Mouse (Mus musculus): ENCODE data around the gene 1110012L19Rik.
"Not testable (repeated sequence)": the region's sequence is repeated elsewhere in the genome, so short reads cannot be mapped to it uniquely, and the experiment has no call there.

1110012L19Rik gene

DNA sequence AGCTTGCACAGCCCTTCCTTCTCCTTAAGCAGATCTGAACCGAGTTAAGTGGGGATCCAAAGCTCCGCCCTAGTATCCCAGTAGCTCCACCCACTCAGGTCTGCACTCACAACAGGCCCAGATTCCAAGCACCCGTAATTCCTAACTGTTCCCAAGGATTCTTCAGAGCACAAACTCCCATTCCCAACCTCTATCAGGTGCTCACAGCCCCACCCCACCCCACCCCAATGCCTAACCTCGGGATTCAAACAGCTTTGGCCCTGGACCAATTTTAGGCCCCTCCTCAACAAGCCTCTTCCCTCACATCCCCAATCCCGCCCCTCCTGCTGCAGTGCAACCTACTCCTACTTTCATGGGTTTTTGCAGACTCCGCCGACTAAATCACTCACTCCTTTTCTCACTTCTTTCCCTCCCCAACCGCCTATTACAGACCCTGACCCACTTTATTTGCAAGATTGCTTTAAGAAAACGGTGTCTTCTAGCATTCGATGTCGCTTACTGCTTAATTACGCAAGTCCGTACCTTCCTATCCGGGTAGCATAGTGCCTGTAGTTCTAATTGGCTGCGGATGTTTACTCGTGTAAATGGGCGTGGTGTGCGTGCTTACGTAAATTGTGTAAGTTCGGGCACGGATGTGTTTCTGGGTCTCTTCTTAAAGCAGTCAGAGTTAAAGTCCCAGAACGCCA, at the start of gene 1110012L19Rik:
TSS of gene 1110012L19Rik (plus strand) at position 602 of the 686 bp plus-strand sequence.
- DNase-seq, result peak; percentile 24

DNA sequence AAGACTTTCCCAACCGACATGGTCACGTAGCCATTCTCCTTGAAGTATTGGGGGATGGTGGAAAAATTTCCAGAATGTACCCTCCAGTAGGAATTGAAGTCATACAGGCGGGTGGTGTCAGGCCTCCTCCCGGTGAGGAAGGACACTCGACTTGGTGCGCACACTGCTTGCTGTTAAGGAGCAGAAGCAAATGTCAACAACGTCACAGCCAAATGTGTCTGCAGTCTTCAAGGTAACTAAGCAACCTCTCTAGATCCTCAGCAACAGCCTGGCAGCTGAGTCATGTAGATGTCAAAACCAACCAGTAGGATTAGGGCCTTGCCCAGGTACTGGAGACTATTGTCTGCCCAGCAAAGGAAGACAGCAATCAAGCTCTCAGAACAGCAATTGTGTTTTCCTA, 22.7 kb upstream of the 1110012L19Rik start:
- DNase-seq, result no peak

DNA sequence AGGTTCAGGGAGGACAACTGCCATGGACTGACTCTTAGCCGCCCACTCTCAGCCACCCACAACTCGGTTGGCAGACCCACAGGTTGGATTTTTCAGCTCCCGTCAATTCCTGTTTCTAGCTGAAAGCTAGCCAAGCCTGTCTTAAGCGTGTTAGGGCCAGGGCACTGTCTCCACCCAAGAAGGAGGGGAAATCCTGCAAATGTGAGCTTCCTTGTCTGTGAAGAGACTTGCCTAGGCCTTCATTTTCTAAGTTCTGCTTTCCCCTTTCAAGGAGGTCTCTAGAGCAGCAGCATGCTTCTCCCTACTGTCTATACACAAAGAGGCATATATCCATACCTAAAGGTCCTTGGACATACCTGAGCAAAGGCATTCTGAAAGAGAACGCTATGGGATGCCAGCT, 22.2 kb upstream of the 1110012L19Rik start:
- DNase-seq, result no peak

DNA sequence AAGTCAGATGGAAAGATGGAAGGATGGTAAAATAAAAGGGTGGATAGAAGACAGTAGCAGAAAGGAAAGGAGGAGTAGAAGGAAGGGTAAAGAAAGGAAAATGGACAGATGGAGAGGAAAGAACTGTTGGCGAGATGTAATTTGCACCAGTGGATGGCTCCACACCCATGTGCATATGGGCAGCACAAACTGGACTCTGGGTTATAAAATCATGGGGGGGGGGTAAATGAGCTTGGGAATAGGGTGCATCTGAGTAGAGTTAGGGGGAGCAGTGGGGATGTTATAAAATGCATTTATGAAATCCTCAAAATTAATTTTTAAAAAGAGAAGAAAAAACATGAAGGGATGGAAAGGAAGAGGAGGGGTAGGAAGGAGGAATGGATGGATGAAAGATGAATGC, 21.5 kb upstream of the 1110012L19Rik start:
- no peak for DNase-seq

DNA sequence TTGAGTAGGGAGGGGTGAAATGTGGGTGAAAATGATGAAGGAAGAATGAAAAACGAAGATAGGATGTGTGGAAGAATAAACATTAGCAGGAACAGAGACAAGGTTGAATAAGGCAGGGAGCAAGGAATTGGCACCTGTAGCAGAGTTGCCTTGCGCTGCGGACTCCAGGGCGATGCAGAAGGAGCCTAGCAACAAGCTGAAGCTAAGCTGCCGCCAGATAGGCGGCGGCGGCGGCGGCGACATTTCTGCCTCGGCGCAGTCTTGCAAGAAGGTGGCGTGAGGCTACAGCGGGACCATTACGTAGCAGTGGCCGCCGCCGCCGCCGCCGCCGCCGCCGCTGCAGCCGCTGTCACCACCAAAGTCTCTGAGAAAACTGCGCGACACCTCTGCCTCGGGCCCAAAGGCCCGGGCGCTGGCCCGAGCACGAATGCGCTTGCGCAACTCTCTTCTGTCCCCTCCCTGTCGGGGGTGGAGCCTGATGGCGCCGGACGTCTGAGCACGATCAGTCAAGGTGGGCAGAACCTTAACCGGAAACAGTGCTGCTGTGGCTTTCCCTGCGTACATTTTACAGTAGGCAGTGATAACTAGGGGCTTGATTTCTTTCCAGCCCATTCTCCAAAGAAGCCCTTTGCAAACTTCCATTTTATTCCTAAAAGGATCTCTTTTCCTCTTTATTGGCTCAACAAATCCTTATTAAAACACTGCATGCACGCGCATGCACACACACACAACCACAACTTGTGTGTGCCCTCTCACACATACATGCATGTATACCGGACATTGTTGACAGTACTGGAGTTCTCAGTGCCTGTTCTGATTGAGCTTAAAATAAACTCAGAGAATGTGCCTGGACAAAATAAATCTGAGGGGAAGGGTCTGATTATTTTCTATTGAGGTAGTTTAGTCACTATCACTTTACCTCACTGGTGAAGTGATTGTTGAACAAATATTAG, 20.7 kb upstream of the 1110012L19Rik start, which contains the start of gene Ids:
TSS of gene Ids (minus strand) at position 424 of the 953 bp plus-strand sequence.
- peak; percentile 74 for DNase-seq

DNA sequence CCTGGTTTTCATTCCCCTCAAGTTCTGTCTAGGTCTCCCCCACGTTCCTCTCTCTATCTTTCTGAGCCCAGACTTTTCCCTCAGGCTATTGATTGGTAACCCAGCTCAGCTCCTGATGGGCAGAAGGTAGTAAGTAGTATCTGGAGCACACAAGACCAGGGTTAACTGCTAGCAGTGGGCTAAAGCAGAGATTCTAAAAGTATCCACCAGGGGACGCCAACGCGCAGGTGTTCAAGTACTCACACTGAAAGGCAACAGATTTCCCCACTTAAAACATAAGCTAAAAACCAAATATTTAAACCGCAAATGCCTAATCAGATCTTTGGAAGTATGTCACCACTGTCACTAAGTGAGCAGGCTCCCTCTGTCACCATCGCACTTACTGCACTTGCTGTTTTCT, 15.9 kb upstream of the 1110012L19Rik start:
- DNase-seq, result not testable (repeated sequence)

DNA sequence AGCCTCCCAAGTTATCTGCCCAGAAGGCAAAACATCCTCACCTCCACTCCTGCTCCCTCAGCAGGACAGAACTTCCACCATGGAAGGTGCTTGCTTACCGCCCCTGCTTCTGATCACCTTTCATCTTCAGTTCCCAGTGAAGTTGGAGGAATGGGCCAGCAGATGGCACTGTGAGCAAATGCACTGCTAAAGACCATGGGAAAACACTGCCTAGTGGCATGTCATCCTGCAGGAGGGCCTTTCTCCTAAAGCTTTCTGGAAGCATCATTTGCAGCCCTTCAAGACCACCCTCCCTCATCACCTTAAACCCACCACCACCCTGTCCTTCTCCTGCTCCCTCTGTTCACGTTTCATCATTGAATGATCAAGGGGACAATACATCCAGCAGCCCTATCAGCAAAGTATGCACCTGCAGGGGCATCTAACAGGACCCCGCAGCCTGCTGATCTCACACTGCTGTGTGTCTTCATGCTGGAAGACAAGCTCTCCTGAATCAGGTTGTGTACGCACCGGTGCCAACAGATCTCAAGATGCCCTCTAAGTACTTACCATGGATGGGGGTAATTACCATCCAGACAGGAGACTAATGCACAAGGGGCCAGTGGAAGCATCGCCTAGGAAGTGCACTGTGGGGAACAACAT, 11.1 kb upstream of the 1110012L19Rik start:
- not testable (repeated sequence) for DNase-seq

DNA sequence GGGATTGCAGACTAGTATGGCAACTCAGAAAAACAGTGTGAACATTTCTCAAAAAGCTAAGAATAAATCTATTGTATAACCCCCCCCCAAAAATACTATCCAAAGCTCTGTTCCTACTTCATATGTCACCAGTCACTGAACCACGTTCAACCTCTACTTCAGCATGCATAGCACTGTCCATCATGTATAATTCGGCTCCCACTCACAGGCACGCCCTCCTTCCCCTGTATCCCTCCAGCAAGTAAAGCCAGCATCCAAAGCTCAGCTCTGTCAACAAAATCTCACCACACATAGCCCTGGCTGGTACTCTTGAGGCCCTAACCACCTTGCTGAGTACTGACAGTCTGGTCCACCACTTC, 781 bp upstream of the 1110012L19Rik start:
- DNase-seq, result no peak

DNA sequence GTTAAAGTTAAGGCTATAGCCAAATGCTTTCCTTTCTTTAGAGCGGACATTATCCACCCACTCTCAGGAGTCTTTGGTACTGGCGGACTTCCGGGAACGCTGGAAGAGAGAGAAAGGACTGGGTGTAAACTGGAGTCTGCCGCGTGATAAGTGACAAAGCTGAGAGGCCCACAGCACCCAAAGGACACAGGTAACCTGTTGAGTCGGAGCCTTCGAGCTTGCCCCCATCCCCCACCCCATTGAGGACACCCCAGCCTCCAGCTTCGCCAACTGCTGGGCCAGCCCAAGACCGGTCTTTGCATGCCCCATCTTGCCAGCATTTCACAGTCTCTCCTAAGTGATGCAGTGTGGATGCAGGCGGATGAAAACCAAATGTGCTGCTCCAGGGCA, 280 bp downstream of the 1110012L19Rik start:
- DNase-seq, result no peak

DNA sequence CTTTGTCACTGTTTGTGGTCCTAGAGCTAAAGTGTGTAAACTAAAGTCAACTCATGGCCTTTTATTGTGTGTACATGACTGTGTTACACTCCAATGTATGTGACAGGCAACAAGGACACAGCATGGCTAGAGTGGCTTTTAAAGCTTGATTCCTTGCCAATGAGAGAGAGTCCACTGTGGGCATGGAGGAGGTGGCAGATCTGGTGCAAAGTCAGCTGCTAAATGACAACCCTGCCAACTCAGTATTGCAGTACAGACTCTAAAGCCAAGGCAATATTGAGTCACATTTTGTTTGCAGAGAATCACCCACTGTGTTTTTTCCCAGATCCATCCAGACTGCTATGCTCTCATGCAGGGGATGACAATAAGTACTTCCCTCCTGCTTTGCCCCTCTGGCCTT, 7.0 kb downstream of the 1110012L19Rik start:
- not testable (repeated sequence) for DNase-seq

DNA sequence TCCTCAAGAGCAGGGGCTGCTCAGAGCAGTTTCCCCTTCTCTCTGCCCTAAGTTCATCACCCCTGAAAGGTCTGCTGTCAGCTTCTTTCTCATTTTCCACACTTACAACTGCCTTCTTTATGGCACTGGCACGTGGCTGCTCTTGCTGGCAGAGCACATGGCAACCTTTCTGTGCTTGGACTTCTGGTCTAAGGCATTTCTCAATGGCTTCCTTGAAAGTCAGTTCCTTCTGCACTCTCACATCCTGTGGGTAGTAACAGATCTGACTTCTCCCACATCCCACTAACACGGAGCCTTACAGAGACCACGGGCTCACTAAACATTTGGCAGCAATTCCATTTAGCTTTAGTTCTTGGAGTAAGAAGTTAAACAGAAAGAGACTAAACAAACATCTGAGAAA, 39.8 kb downstream of the 1110012L19Rik start:
- not testable (repeated sequence) for DNase-seq

All from right cerebral cortex, postnatal 14 days (tissue).